25 mouse cellular contexts compared by ENCODE assay signal in genomic region chr10:93520994-93521393, GRCm38 (mm10). TPM values are rescaled to one million over a fixed set of nuclear protein-coding genes. Genes with fewer than 3 reads are reported as not detected.
DNase-seq lines count a peak whose midpoint lies in the region; ATAC-seq and TF ChIP-seq lines count a peak whose summit lies in the region.
"Had no signal": no experiment of that assay in that cellular context is flagged by ENCODE, and none has a peak within 500 bp of the region (broad histone marks: within the 10 kb centered on the region; RNA-seq: fewer than 3 reads in every experiment).

No protein-coding gene starts in this region.

- no peak overlapping the region for H3K27ac ChIP-seq in heart, embryonic 11.5 days (ENCODE audit: low read depth, low read length)
- H3K27ac ChIP-seq in limb, embryonic 10.5 days: no peak overlapping the region
- H3K27ac ChIP-seq: embryonic facial prominence, embryonic 10.5 days; forebrain, embryonic 10.5 days; gastrocnemius, adult 2 months; hindbrain, embryonic 15.5 days had no signal

- H3K9me3 ChIP-seq in heart, embryonic 11.5 days (replicated peaks; ENCODE audit: control insufficient read depth, low read length): no peaks in the 10 kb centered on the region
- H3K9me3 ChIP-seq in limb, embryonic 10.5 days (replicated peaks): no peaks in the 10 kb centered on the region
- H3K9me3 ChIP-seq: embryonic facial prominence, embryonic 10.5 days; forebrain, embryonic 10.5 days; G1E; heart, embryonic 12.5 days; hindbrain, embryonic 15.5 days had no signal

- peak; percentile 29 for DNase-seq in heart, adult 11 months
- DNase-seq in 416B (ENCODE audit: low read depth) (peak; percentile 11), Patski (ENCODE audit: low read depth, low spot score) (no peak)
- DNase-seq in adrenal gland, adult 8-10 months: no peak
- DNase-seq in c-Kit-positive CD71-positive TER-119-positive erythroid progenitor cells, embryonic 14.5 days (ENCODE audit: low spot score): no peak
- DNase-seq in limb, embryonic 10.5 days (ENCODE audit: low spot score): no peak
- DNase-seq: adrenal gland, adult 2 months; cerebellum, adult 11-12 months; cerebellum, adult 9-10 months; cerebellum, postnatal 25 days; gastrocnemius, adult 2 months; gastrocnemius, postnatal 25 days; heart, adult 18-20 months had no signal

- no peak overlapping the region for H3K4me2 ChIP-seq in heart, embryonic 11.5 days
- H3K4me2 ChIP-seq: heart, embryonic 12.5 days; hindbrain, embryonic 15.5 days had no signal

- no peak for TF ChIP-seq CTCF in Patski (IDR thresholded peaks at IDR 0.05)

- CTCF ChIA-PET in Patski (lab: Charles Lee): interaction anchor here (1.1 kb wide), 1 partner anchor 28 kb away, joined by 3 read pairs; no protein-coding TSS in a partner anchor

- WGBS in heart, embryonic 11.5 days (ENCODE audit: insufficient replicate concordance): 67% methylated on average over 4 of the region's 4 CpGs
- WGBS in limb, embryonic 10.5 days: 79% methylated on average over 4 of the region's 4 CpGs

- no peak overlapping the region for H3K4me3 ChIP-seq in heart, embryonic 11.5 days (ENCODE audit: low read depth, low read length)
- no peak overlapping the region for H3K4me3 ChIP-seq in limb, embryonic 10.5 days
- H3K4me3 ChIP-seq: embryonic facial prominence, embryonic 10.5 days; forebrain, embryonic 10.5 days; gastrocnemius, adult 2 months; heart, embryonic 12.5 days; hindbrain, embryonic 15.5 days had no signal

- no peaks in the 10 kb centered on the region for H3K27me3 ChIP-seq in heart, embryonic 11.5 days (ENCODE audit: control insufficient read depth, insufficient read depth, low read length)
- no peaks in the 10 kb centered on the region for H3K27me3 ChIP-seq in Patski
- H3K27me3 ChIP-seq in limb, embryonic 10.5 days (ENCODE audit: low read depth, poor library complexity, severe bottlenecking): no peaks in the 10 kb centered on the region
- H3K27me3 ChIP-seq: heart, embryonic 12.5 days; hindbrain, embryonic 15.5 days had no signal

- no peak for ATAC-seq in heart, embryonic 11.5 days (replicated peaks; ENCODE audit: insufficient number of reproducible peaks, low FRiP score, low TSS enrichment)
- peak; percentile 44 for ATAC-seq in Patski
- ATAC-seq in hematopoietic stem cell, adult 5-6 weeks (replicated peaks in 1 of 2; ENCODE audit: insufficient read depth in 1 of 2, low FRiP score in 2 of 2, low TSS enrichment in 1 of 2, low read depth in 1 of 2, poor library complexity in 2 of 2, severe bottlenecking in 2 of 2): peak; percentile 76 to 86
- ATAC-seq: forebrain, embryonic 14.5 days; intestine, embryonic 16.5 days had no signal

- in situ Hi-C loops in Patski (cut with MboI; ENCODE audit: low pct_unique_long_range_greater_than_20kb): no loop called here

- no peak overlapping the region for H3K9ac ChIP-seq in heart, embryonic 11.5 days (ENCODE audit: low read depth, low read length)
- H3K9ac ChIP-seq: heart, embryonic 12.5 days; hindbrain, embryonic 15.5 days had no signal

- H3K36me3 ChIP-seq in heart, embryonic 11.5 days (ENCODE audit: control insufficient read depth, insufficient read depth, low read length): no peaks in the 10 kb centered on the region
- no peaks in the 10 kb centered on the region for H3K36me3 ChIP-seq in limb, embryonic 10.5 days
- H3K36me3 ChIP-seq: embryonic facial prominence, embryonic 10.5 days; forebrain, embryonic 10.5 days; G1E; heart, embryonic 12.5 days; hindbrain, embryonic 15.5 days had no signal

- H3K4me1 ChIP-seq in heart, embryonic 11.5 days (ENCODE audit: control insufficient read depth, insufficient read depth, low read length): no peaks in the 10 kb centered on the region
- H3K4me1 ChIP-seq in limb, embryonic 10.5 days: no peaks in the 10 kb centered on the region
- H3K4me1 ChIP-seq: embryonic facial prominence, embryonic 10.5 days; forebrain, embryonic 10.5 days; heart, embryonic 12.5 days; hindbrain, embryonic 15.5 days had no signal

- POLR2A ChIA-PET in Patski (lab: Charles Lee): no interaction called here

RNA-seq across cellular contexts. Expression of gene Amdhd1, which starts 18.8 kb away (rescaled TPM):
- polyA plus RNA-seq in heart, embryonic 11.5 days (2014; fragmentation: Nextera tagmentation; extraction: Ambion mirVana): 0.23 and 0.24 TPM in 2 replicates
- 0.09 TPM for polyA plus RNA-seq in Patski (2021)
- 0.13 TPM in 1 of 2 replicates, not detected in the other for total RNA-seq in hematopoietic stem cell, adult 5-6 weeks (2017)
- total RNA-seq in adrenal gland, adult 8-10 months (2022): under 1 TPM in 1 of 4 experiments, not detected in 3; 0.12 TPM
- polyA plus RNA-seq in limb, embryonic 10.5 days (2016; fragmentation: Nextera tagmentation; extraction: Ambion mirVana): 0.19 and 0.36 TPM in 2 replicates
- total RNA-seq: G1E; gastrocnemius, adult 2 months; gastrocnemius, postnatal 25 days; heart, adult 18-20 months; heart, postnatal 25 days had no signal
- polyA plus RNA-seq: G1E; hindbrain, embryonic 11.5 days had no signal

RNA-seq across cellular contexts. Expression of gene Ccdc38, which starts 19.4 kb away (rescaled TPM):
- 0.19 and 0.21 TPM in 2 replicates for polyA plus RNA-seq in heart, embryonic 11.5 days (2014; fragmentation: Nextera tagmentation; extraction: Ambion mirVana)
- 0.12 TPM for polyA plus RNA-seq in Patski (2021)
- not detected in 2 replicates for total RNA-seq in hematopoietic stem cell, adult 5-6 weeks (2017)
- total RNA-seq in adrenal gland, adult 8-10 months (2022): under 1 TPM in 1 of 4 experiments, not detected in 3; 0.10 TPM
- polyA plus RNA-seq in limb, embryonic 10.5 days (2016; fragmentation: Nextera tagmentation; extraction: Ambion mirVana): 0.28 and 0.41 TPM in 2 replicates
- total RNA-seq: adrenal gland, adult 2 months; adrenal gland, postnatal 4 days; gastrocnemius, adult 2 months; gastrocnemius, postnatal 25 days; heart, adult 18-20 months; heart, postnatal 25 days had no signal
- polyA plus RNA-seq: adrenal gland, adult 2 months; G1E had no signal

RNA-seq across cellular contexts. Expression of gene Hal, which starts 32.4 kb away (rescaled TPM):
- not detected in 2 replicates for polyA plus RNA-seq in heart, embryonic 11.5 days (2014; fragmentation: Nextera tagmentation; extraction: Ambion mirVana)
- polyA plus RNA-seq in Patski (2021): 0.44 TPM
- 0.88 TPM in 1 of 2 replicates, not detected in the other for total RNA-seq in hematopoietic stem cell, adult 5-6 weeks (2017)
- under 1 TPM; 0.17 to 0.52 (median 0.39) TPM for total RNA-seq in adrenal gland, adult 8-10 months (2022)
- polyA plus RNA-seq in limb, embryonic 10.5 days (2016; fragmentation: Nextera tagmentation; extraction: Ambion mirVana): 0.04 and 0.48 TPM in 2 replicates
- polyA plus RNA-seq: forebrain, embryonic 14.5 days; G1E; heart, embryonic 12.5 days had no signal

Comparison
In these comparisons a context has a peak if more than half of its experiments do, and no peak if none do; other contexts are left out.
1. DNase-seq: peak in heart, adult 11 months (single experiment) and 416B (single experiment); none in Patski (single experiment), adrenal gland, adult 8-10 months (single experiment), c-Kit-positive CD71-positive TER-119-positive erythroid progenitor cells, embryonic 14.5 days (single experiment) and limb, embryonic 10.5 days (single experiment).